Mouse (Mus musculus) liver, postnatal 0 days (tissue): ENCODE measurements at regions not wholly inside any gene's neighbourhood (a gene's known extent, or its start where the extent isn't known, plus 50 kb on each side); places are given as distances from the start of the nearest gene placed in this dataset.

Source experiments
- CTCF ChIP-seq: sonication (generic); IDR thresholded peaks from 2 replicates; pipeline ENCODE4 v1.5.1; 2016; ENCODE audit warnings: antibody characterized with exemption, low read depth
- EP300 ChIP-seq: IDR thresholded peaks from 2 replicates; pipeline ENCODE4 v1.6.1; 2016; ENCODE audit warnings: antibody characterized with exemption, low read depth, mild to moderate bottlenecking

GRCm38 (mm10) chr19:19976776-19977175 is 414.0 kb downstream of the Anxa1 start:
- TF ChIP-seq EP300 (no peak), CTCF (no peak)
